Mouse (Mus musculus) bone marrow macrophage, adult 2 months (primary cell): ENCODE measurements around the gene Camkmt.

Experiments
- CTCF ChIP-seq: IDR thresholded peaks from 2 replicates; pipeline ENCODE4 v1.5.1; 2012; ENCODE audit warnings: low read depth, mild to moderate bottlenecking, low read length, moderate library complexity
- POLR2A ChIP-seq: IDR thresholded peaks from 2 replicates; pipeline ENCODE4 v1.6.1; 2012; ENCODE audit warnings: mild to moderate bottlenecking, low read depth, low read length, borderline replicate concordance

DNA sequence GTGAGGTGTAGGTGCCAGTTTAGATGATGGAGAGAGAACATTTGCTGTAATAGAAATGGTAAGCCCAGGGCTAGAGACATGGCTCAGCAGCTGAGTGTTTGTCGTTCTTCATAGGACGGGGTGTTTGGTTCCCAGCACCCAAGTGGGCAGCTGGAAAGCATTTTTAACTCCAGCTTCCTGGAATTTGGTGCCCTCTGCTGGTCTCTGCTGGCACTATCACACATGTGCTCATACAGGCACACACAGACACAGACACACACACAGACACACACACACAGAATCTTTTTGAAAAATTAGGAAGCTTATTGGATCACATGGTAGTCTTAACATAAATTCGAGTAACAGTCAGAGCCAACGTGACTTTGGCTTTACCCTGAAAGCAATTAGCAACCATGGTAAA is 200.8 kb downstream of the Camkmt start:
- TF ChIP-seq POLR2A (no peak), CTCF (no peak)
